Mouse (Mus musculus): ENCODE measurements around the gene Gm11627.
"Not testable (repeated sequence)": the region's sequence is repeated elsewhere in the genome, so short reads cannot be mapped to it uniquely, and the experiment has no call there.

Gene Gm11627

DNA sequence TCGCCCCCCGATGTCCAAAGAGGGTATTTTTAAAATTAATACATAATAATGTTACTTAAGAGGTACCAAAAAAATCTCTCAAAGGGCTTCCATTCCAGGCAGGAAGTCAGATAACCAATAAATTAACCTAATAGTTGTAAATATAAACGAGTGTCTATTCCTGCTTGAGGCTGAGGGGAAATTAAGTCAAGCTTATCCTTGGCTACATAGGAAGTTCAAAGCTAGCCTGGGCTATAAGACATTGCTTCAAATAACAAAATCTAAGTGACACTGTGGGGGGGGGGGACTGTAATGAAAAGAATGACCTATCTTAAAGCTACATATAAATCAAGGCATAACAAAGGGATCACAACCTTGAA, 22.6 kb downstream of the Gm11627 start:
- no peaks in the 10 kb centered on the region for H3K27me3 ChIP-seq (ENCODE audit: control insufficient read depth, insufficient read depth, low read length, poor library complexity, severe bottlenecking)
- no peak for DNase-seq (ENCODE audit: low read depth, low spot score)
- no peaks in the 10 kb centered on the region for H3K36me3 ChIP-seq (ENCODE audit: control insufficient read depth, insufficient read depth, low read length, poor library complexity, severe bottlenecking)

DNA sequence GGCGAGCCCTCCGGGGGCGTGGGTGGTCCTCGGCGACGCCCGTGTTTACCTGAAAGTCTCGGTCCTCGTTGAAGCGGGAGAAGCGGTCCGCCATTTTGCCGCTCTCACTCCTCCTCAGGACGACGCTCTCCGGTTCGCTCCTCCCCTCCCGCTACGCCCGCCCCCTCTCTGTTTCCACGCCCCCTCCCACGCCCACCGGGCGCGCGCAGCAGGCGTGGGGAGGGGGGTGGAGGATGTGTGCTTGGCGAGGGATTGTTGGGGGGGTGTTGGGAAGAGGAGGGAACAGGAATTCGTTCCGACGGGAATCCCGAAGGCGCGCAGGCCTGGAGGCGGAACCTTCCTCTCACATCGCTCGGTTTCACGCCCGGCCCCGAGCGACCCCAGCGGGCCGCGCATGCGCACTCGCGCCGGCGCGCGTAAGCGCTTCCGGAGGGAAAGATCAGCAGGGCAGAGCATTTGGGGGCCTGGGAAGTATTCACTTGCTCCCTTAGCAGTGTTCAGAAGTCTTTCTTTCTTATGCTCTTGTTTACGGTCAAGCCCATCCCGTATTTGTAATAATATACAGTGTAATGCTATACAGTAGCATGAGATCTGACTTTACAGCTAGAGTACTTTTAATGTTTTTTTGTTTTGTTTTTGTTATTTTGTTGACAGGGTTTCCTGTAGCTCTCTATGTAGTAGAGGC, 23.1 kb downstream of the Gm11627 start, which contains the start of gene Gpatch8:
Gpatch8 (minus strand) TSS at position 362 of the 685 bp plus-strand sequence.
- Histone ChIP-seq H3K27me3 (ENCODE audit: control insufficient read depth, insufficient read depth, low read length, poor library complexity, severe bottlenecking) (no peaks in the 10 kb centered on the region), H3K36me3 (ENCODE audit: control insufficient read depth, insufficient read depth, low read length, poor library complexity, severe bottlenecking) (no peaks in the 10 kb centered on the region)
- DNase-seq (ENCODE audit: low read depth, low spot score), result peak; percentile 93

DNA sequence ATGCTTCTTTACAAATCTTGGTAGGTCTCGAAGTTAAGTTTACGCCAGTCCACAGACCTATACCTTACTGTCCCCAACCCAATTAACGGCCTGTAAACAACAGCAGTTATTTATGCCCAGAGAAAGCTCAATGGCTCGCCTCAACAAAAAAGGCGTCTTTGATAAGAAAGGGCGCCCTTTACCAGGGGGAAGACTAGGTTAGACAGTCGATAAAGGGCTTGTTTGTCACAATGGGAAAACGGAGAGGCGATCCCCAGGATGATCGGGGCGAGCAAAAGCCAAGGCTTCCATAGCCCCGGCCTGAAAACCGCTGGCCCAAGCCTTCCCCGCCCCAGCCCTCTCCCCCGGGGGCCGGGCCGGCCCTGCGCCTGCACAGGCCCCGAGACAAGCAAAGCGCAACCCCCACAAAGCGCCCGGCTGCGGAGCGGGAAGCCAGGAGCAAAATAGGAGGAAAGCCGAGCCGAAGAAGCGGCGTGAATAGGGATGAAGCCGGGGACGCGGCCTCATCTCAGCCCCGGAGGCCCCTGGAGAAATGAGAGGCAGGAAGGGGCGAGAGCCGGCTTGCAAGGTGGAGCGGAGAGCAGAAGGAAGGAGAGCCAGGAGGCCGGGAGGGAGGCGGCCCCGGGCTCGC, 23.7 kb downstream of the Gm11627 start:
- no peak for DNase-seq (ENCODE audit: low read depth, low spot score)
- H3K36me3 ChIP-seq (ENCODE audit: control insufficient read depth, insufficient read depth, low read length, poor library complexity, severe bottlenecking), result no peaks in the 10 kb centered on the region

DNA sequence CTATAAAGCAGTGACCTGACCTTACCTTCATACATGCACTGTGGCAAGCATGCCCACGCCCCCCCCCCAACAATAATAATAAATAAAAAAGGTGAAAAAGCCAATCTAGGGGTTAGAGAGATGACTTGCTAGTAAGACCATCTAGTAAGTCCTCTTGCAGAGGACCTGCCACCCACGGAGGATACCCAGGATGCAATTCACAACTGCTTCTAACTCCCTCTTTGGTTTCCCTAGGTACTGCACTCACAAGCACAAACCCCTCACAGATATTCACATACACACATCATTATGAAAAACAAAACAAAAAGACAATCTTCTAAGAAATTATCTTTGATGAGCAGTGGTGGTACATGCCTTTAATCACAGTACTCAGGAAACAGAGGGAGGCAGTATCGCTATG, 27.2 kb downstream of the Gm11627 start:
- peak; percentile 23 for DNase-seq (ENCODE audit: low read depth, low spot score)

More for the DNA sequence above, 23.7 kb downstream of the Gm11627 start:
- no peaks in the 10 kb centered on the region for H3K27me3 ChIP-seq (ENCODE audit: control insufficient read depth, insufficient read depth, low read length, poor library complexity, severe bottlenecking)

DNA sequence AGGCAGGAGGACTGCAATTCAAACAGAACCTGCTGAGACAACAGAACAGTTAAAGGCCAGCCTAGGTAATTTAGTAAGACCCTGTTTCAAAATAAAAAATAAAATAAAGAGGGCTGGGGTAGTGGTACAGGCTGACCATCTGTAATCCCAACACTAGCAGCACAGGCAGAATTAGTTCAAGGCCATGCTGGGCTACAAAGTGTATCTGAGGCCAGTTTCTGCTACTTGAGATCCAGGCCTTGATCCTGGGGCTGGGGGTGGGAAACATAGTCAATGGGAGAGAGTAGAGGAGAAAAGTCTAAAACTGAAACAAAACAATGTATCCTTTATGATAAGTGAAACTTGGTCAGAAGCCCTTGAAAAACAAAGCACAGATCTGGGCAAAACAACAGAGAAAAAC, 28.1 kb downstream of the Gm11627 start:
- DNase-seq (ENCODE audit: low read depth, low spot score), result no peak
- H3K36me3 ChIP-seq (ENCODE audit: control insufficient read depth, insufficient read depth, low read length, poor library complexity, severe bottlenecking), result no peaks in the 10 kb centered on the region
- H3K27me3 ChIP-seq (ENCODE audit: control insufficient read depth, insufficient read depth, low read length, poor library complexity, severe bottlenecking), result no peaks in the 10 kb centered on the region

More for the DNA sequence above, 27.2 kb downstream of the Gm11627 start:
- H3K27me3 ChIP-seq (ENCODE audit: control insufficient read depth, insufficient read depth, low read length, poor library complexity, severe bottlenecking), result no peaks in the 10 kb centered on the region
- no peaks in the 10 kb centered on the region for H3K36me3 ChIP-seq (ENCODE audit: control insufficient read depth, insufficient read depth, low read length, poor library complexity, severe bottlenecking)

DNA sequence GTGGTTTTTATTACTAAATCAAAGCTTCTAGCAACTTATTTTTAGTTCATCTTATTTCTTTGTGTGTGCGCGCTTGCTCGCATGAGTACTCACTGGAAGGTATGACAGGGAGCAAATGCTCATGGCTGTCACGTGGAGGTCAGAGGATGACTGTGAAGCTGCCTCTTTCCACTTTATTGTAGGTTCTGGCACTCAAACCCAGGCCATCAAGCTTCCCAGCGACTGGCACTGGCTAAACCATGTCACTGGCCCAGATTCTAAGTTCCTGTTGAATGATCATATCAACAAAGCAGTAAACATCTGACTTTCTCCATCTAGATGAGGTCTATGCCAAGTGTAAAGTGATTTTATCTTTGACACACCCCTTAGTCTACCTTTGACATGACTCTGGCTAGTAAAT, 37.8 kb downstream of the Gm11627 start:
- no peak for DNase-seq (ENCODE audit: low read depth, low spot score)
- Histone ChIP-seq H3K36me3 (ENCODE audit: control insufficient read depth, insufficient read depth, low read length, poor library complexity, severe bottlenecking) (peaks cover 2% of the 10 kb centered on the region; the same call in 1 of the 2 replicates), H3K27me3 (ENCODE audit: control insufficient read depth, insufficient read depth, low read length, poor library complexity, severe bottlenecking) (no peaks in the 10 kb centered on the region)

DNA sequence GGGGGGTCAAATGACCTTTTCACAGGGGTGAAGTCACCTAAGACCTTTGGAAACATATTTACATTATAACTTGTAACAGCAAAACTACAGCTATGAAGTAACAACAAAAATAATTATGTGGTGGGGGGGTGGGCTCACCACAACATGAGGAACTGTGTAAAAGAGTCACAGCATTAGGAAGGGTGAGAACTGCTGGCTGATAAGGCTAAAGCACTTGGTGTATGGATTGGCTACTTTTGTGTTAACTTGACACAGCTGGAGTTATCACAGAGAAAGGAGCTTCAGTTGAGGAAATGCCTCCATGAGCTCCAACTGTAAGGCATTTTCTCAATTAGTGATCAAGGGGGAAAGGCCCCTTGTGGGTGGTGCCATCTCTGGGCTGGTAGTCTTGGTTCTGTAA, 39.0 kb downstream of the Gm11627 start:
- H3K27me3 ChIP-seq (ENCODE audit: control insufficient read depth, insufficient read depth, low read length, poor library complexity, severe bottlenecking); H3K36me3 ChIP-seq (ENCODE audit: control insufficient read depth, insufficient read depth, low read length, poor library complexity, severe bottlenecking); DNase-seq (ENCODE audit: low read depth, low spot score): not testable (repeated sequence)

DNA sequence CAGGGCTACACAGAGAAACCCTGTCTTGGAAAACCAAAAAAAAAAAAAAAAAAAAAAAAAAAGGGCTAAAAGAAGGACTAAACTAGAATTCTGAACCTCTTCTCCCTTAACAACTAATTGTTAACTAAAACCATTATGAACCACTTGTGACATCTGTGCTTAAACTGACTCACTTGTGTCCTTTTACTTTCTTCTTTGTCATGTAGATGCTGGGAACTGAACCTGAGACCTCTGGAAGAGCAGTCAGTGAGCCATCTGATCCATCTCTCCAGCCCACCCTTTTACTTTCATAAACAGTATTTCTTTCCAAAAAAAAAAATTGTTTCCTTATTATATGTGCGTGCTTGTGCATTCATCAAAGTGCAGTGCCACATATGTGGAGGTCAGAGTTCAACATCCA, 39.6 kb downstream of the Gm11627 start:
- no peaks in the 10 kb centered on the region for H3K27me3 ChIP-seq (ENCODE audit: control insufficient read depth, insufficient read depth, low read length, poor library complexity, severe bottlenecking)
- DNase-seq (ENCODE audit: low read depth, low spot score), result no peak
- H3K36me3 ChIP-seq (ENCODE audit: control insufficient read depth, insufficient read depth, low read length, poor library complexity, severe bottlenecking), result peaks cover 2% of the 10 kb centered on the region; the same call in 1 of the 2 replicates

DNA sequence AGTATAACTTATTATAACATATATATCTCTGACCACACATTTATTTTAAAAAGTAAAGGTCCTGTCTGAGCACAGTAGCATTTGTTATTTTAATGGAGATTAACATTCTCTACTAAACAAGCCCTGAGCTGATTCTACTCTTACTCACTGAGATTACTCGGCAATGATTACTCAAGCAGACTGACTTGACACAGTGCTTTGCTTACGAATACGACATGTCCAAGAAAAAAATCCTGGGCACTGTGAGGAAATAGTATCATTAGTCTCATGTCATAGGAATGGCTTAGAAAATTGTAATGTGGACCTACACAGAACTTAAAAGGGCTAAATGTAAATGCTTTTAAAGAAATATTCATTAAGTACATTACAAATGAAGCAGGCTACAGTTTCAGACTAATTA, 43.1 kb downstream of the Gm11627 start:
- peaks cover 2% of the 10 kb centered on the region; the same call in 1 of the 2 replicates for H3K36me3 ChIP-seq (ENCODE audit: control insufficient read depth, insufficient read depth, low read length, poor library complexity, severe bottlenecking)
- DNase-seq (ENCODE audit: low read depth, low spot score), result no peak
- no peaks in the 10 kb centered on the region for H3K27me3 ChIP-seq (ENCODE audit: control insufficient read depth, insufficient read depth, low read length, poor library complexity, severe bottlenecking)

DNA sequence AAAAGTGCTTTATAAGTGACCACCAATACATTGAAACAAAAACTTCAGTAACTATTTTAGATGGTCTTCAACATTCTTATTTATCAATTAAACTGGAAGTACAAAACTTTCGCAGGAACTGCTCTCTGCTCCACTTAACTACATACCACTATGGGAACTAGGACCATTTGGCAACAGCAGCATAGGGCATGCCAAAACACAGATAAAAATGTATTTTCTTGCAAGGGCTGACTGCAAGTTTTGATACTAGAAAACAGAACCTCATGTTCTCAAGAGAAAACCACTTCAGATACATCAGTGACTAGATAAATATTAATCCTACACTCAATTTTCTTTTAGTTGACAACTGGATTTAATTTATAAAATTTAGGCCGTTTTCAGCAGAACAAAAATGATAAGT, 45.2 kb downstream of the Gm11627 start:
- peaks cover 2% of the 10 kb centered on the region; the same call in 1 of the 2 replicates for H3K36me3 ChIP-seq (ENCODE audit: control insufficient read depth, insufficient read depth, low read length, poor library complexity, severe bottlenecking)
- DNase-seq (ENCODE audit: low read depth, low spot score), result no peak
- no peaks in the 10 kb centered on the region for H3K27me3 ChIP-seq (ENCODE audit: control insufficient read depth, insufficient read depth, low read length, poor library complexity, severe bottlenecking)

DNA sequence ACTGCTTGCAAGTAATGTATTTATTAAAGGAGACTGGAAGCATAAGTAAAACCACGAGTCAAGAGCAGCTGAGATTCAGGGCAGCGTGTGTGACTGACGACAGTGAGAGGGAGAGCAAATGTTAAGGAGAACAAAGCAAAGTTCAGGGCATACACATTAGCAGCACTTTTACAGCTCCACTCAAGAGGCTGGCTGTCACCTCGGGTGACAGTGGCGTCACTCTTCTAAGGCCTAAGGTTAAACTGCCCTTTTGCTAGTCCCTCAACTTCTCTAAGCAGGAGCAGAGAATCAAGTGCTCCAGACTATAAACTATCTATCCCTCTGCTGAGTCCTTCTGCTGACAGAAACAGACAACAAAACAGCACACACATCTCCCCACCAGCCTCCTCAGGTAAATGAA, 47.8 kb downstream of the Gm11627 start:
- no peaks in the 10 kb centered on the region for H3K27me3 ChIP-seq (ENCODE audit: control insufficient read depth, insufficient read depth, low read length, poor library complexity, severe bottlenecking)
- H3K36me3 ChIP-seq (ENCODE audit: control insufficient read depth, insufficient read depth, low read length, poor library complexity, severe bottlenecking), result no peaks in the 10 kb centered on the region

More for the DNA sequence above, 47.8 kb downstream of the Gm11627 start:
- DNase-seq (ENCODE audit: low read depth, low spot score), result no peak
